Mouse (Mus musculus): Measurements from ENCODE around the gene Gfi1. TPM values are rescaled to one million over a fixed set of nuclear protein-coding genes. Genes with fewer than 3 reads are reported as not detected.
A peak's percentile ranks its signal among the peaks of the same experiment; 100 is the strongest.

The Gfi1 gene
- total and polyA plus RNA-seq, 3 experiments, result 0.27 to 2.0 TPM; not detected in 1

GRCm38 (mm10) chr5:107695019-107695418, 30.8 kb downstream of the Gfi1 start:
- peaks cover 7% of the 10 kb centered on the region; the same call in 1 of the 2 replicates for H3K9me3 ChIP-seq (replicated peaks)
- H3K4me1 ChIP-seq (ENCODE audit: insufficient read depth, low read depth, low read length), result peaks cover 8% of the 10 kb centered on the region
- no peak overlapping the region for H3K4me3 ChIP-seq (ENCODE audit: low read depth, low read length)
- TF ChIP-seq GATA1 (IDR thresholded peaks at IDR 0.05; ENCODE audit: borderline replicate concordance, low read length) (no peak), GATA2 (IDR thresholded peaks at IDR 0.05; ENCODE audit: borderline replicate concordance, low read depth, low read length) (no peak), CTCF (IDR thresholded peaks at IDR 0.05; ENCODE audit: low read depth, low read length) (no peak), TAL1 (conservative IDR thresholded peaks at IDR 0.05; ENCODE audit: low read depth, low read length) (no peak), POLR2AphosphoS5 (IDR thresholded peaks at IDR 0.05; ENCODE audit: insufficient replicate concordance, low read depth, low read length) (no peak)
- ATAC-seq (ENCODE audit: extremely low read depth, insufficient number of reproducible peaks, low FRiP score, poor library complexity, severe bottlenecking), result no peak
- peaks cover 40% of the 10 kb centered on the region for H3K27me3 ChIP-seq (ENCODE audit: insufficient read depth, low read length)
- DNase-seq (ENCODE audit: low spot score), result no peak
- H3K36me3 ChIP-seq (replicated peaks), result no peaks in the 10 kb centered on the region

GRCm38 (mm10) chr5:107688499-107688866, 37.4 kb downstream of the Gfi1 start:
- Histone ChIP-seq H3K9me3 (replicated peaks) (no peaks in the 10 kb centered on the region), H3K36me3 (replicated peaks) (no peaks in the 10 kb centered on the region), H3K4me1 (ENCODE audit: insufficient read depth, low read depth, low read length) (peaks cover 6% of the 10 kb centered on the region), H3K27me3 (ENCODE audit: insufficient read depth, low read length) (peaks cover 35% of the 10 kb centered on the region), H3K4me3 (ENCODE audit: low read depth, low read length) (no peak overlapping the region)
- no peak for DNase-seq (ENCODE audit: low spot score)
- ATAC-seq (ENCODE audit: extremely low read depth, insufficient number of reproducible peaks, low FRiP score, poor library complexity, severe bottlenecking), result no peak
- TF ChIP-seq GATA2 (IDR thresholded peaks at IDR 0.05; ENCODE audit: borderline replicate concordance, low read depth, low read length) (no peak), GATA1 (IDR thresholded peaks at IDR 0.05; ENCODE audit: borderline replicate concordance, low read length) (no peak), CTCF (IDR thresholded peaks at IDR 0.05; ENCODE audit: low read depth, low read length) (no peak), POLR2AphosphoS5 (IDR thresholded peaks at IDR 0.05; ENCODE audit: insufficient replicate concordance, low read depth, low read length) (no peak), TAL1 (conservative IDR thresholded peaks at IDR 0.05; ENCODE audit: low read depth, low read length) (no peak)

- H3K4me1 ChIP-seq (ENCODE audit: insufficient read depth, low read depth, low read length), result peaks cover 6% of the 10 kb centered on the region
- ATAC-seq (ENCODE audit: extremely low read depth, insufficient number of reproducible peaks, low FRiP score, poor library complexity, severe bottlenecking) (no peak), DNase-seq (ENCODE audit: low spot score) (no peak)
- no peaks in the 10 kb centered on the region for H3K36me3 ChIP-seq (replicated peaks)
- H3K27me3 ChIP-seq (ENCODE audit: insufficient read depth, low read length), result peaks cover 36% of the 10 kb centered on the region
- no peaks in the 10 kb centered on the region for H3K9me3 ChIP-seq (replicated peaks)
- 0 out of 2 replicates have a peak overlapping the region, but pooled peaks have one; percentile 16 for H3K4me3 ChIP-seq (ENCODE audit: low read depth, low read length)
- TF ChIP-seq CTCF (IDR thresholded peaks at IDR 0.05; ENCODE audit: low read depth, low read length), result no peak
- no peak for TF ChIP-seq GATA1 (IDR thresholded peaks at IDR 0.05; ENCODE audit: borderline replicate concordance, low read length)
- no peak for TF ChIP-seq GATA2 (IDR thresholded peaks at IDR 0.05; ENCODE audit: borderline replicate concordance, low read depth, low read length)
- no peak for TF ChIP-seq POLR2AphosphoS5 (IDR thresholded peaks at IDR 0.05; ENCODE audit: insufficient replicate concordance, low read depth, low read length)
- TF ChIP-seq TAL1 (conservative IDR thresholded peaks at IDR 0.05; ENCODE audit: low read depth, low read length), result no peak
These were observed 38.0 kb downstream of the Gfi1 start for GRCm38 (mm10) chr5:107687592-107688498.

GRCm38 (mm10) chr5:107687161-107687560, 38.7 kb downstream of the Gfi1 start:
- Histone ChIP-seq H3K4me3 (ENCODE audit: low read depth, low read length) (no peak overlapping the region), H3K4me1 (ENCODE audit: insufficient read depth, low read depth, low read length) (peaks cover 2% of the 10 kb centered on the region; the same call in 1 of the 2 replicates), H3K27me3 (ENCODE audit: insufficient read depth, low read length) (peaks cover 38% of the 10 kb centered on the region), H3K9me3 (replicated peaks) (no peaks in the 10 kb centered on the region), H3K36me3 (replicated peaks) (no peaks in the 10 kb centered on the region)
- DNase-seq (ENCODE audit: low spot score) (no peak), ATAC-seq (ENCODE audit: extremely low read depth, insufficient number of reproducible peaks, low FRiP score, poor library complexity, severe bottlenecking) (no peak)
- TF ChIP-seq GATA1 (IDR thresholded peaks at IDR 0.05; ENCODE audit: borderline replicate concordance, low read length), result no peak
- no peak for TF ChIP-seq POLR2AphosphoS5 (IDR thresholded peaks at IDR 0.05; ENCODE audit: insufficient replicate concordance, low read depth, low read length)

DNA sequence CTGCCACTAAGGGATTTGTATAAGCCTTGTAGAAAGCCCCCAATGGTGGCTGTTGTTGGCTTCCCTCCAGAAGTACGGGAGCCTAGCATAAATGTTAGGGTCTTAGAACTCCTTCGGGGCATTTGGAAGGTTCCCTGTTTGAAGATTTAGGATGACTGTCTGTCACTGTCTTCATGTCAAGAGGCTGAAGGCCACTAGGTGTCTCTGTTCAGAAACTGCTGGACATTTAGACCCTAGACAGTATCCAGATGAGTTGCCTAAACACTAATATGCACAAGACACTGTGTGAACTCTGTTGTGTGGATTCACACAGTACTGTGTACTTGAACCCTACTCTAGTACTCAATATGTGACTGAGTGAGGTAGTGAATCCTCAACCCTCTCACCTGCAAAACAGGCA, 41.5 kb downstream of the Gfi1 start:
- Histone ChIP-seq H3K4me3 (ENCODE audit: low read depth, low read length) (no peak overlapping the region), H3K27me3 (ENCODE audit: insufficient read depth, low read length) (peaks cover 52% of the 10 kb centered on the region), H3K9me3 (replicated peaks) (no peaks in the 10 kb centered on the region), H3K36me3 (replicated peaks) (no peaks in the 10 kb centered on the region), H3K4me1 (ENCODE audit: insufficient read depth, low read depth, low read length) (peaks cover 10% of the 10 kb centered on the region)
- ATAC-seq (ENCODE audit: extremely low read depth, insufficient number of reproducible peaks, low FRiP score, poor library complexity, severe bottlenecking), result no peak
- TF ChIP-seq GATA2 (IDR thresholded peaks at IDR 0.05; ENCODE audit: borderline replicate concordance, low read depth, low read length), result no peak
- no peak for TF ChIP-seq GATA1 (IDR thresholded peaks at IDR 0.05; ENCODE audit: borderline replicate concordance, low read length)
- TF ChIP-seq TAL1 (conservative IDR thresholded peaks at IDR 0.05; ENCODE audit: low read depth, low read length), result no peak
- no peak for TF ChIP-seq POLR2AphosphoS5 (IDR thresholded peaks at IDR 0.05; ENCODE audit: insufficient replicate concordance, low read depth, low read length)
- no peak for TF ChIP-seq CTCF (IDR thresholded peaks at IDR 0.05; ENCODE audit: low read depth, low read length)
- no peak for DNase-seq (ENCODE audit: low spot score)

- Histone ChIP-seq H3K9me3 (replicated peaks) (no peaks in the 10 kb centered on the region), H3K36me3 (replicated peaks) (no peaks in the 10 kb centered on the region), H3K4me3 (ENCODE audit: low read depth, low read length) (no peak overlapping the region), H3K4me1 (ENCODE audit: insufficient read depth, low read depth, low read length) (peaks cover 10% of the 10 kb centered on the region), H3K27me3 (ENCODE audit: insufficient read depth, low read length) (peaks cover 60% of the 10 kb centered on the region)
- no peak for ATAC-seq (ENCODE audit: extremely low read depth, insufficient number of reproducible peaks, low FRiP score, poor library complexity, severe bottlenecking)
- no peak for TF ChIP-seq POLR2AphosphoS5 (IDR thresholded peaks at IDR 0.05; ENCODE audit: insufficient replicate concordance, low read depth, low read length)
- no peak for TF ChIP-seq GATA2 (IDR thresholded peaks at IDR 0.05; ENCODE audit: borderline replicate concordance, low read depth, low read length)
- no peak for TF ChIP-seq GATA1 (IDR thresholded peaks at IDR 0.05; ENCODE audit: borderline replicate concordance, low read length)
- TF ChIP-seq TAL1 (conservative IDR thresholded peaks at IDR 0.05; ENCODE audit: low read depth, low read length), result no peak
- no peak for TF ChIP-seq CTCF (IDR thresholded peaks at IDR 0.05; ENCODE audit: low read depth, low read length)
- no peak for DNase-seq (ENCODE audit: low spot score)
These were observed 44.5 kb downstream of the Gfi1 start for GRCm38 (mm10) chr5:107681300-107681699.
